Mouse (Mus musculus): ENCODE measurements around the gene Slc17a1. TPM values are rescaled to one million over a fixed set of nuclear protein-coding genes. Genes with fewer than 3 reads are reported as not detected.
A peak's percentile ranks its signal among the peaks of the same experiment; 100 is the strongest.

The Slc17a1 gene
- polyA plus RNA-seq, 1 experiment from 2014 or later, result not detected

DNA sequence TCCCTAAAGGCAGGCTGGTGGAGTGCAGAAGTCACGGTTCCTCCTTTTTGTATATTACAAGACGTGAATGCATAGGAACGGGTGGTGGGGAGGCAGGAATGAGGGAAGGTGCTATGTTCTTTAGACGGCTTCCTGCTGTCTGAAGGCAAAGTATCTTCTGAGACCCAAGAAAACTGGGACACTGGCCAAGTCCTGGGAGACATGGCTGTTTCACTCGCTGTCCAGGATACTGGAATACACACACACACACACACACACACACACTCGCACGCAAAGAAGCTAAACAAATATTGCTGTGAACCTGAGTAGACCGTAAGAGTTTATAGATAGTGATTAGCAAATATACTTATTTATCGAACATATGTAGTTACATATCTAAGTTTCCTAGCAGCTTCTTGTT, 2.8 kb upstream of the Slc17a1 start:
- Histone ChIP-seq H3K4me2 (no peak overlapping the region), H3K9ac (no peak overlapping the region), H3K36me3 (no peaks in the 10 kb centered on the region), H3K4me3 (no peak overlapping the region), H3K27ac (replicated peaks) (no peak overlapping the region), H3K27me3 (replicated peaks) (peaks cover 7% of the 10 kb centered on the region), H3K4me1 (peaks cover 12% of the 10 kb centered on the region; the same call in 1 of the 2 replicates), H3K9me3 (no peaks in the 10 kb centered on the region)
- no peak for ATAC-seq (ENCODE audit: extremely low read depth, insufficient number of reproducible peaks, low FRiP score, low TSS enrichment)
- 58% methylated on average over 9 of the region's 9 CpGs for WGBS

DNA sequence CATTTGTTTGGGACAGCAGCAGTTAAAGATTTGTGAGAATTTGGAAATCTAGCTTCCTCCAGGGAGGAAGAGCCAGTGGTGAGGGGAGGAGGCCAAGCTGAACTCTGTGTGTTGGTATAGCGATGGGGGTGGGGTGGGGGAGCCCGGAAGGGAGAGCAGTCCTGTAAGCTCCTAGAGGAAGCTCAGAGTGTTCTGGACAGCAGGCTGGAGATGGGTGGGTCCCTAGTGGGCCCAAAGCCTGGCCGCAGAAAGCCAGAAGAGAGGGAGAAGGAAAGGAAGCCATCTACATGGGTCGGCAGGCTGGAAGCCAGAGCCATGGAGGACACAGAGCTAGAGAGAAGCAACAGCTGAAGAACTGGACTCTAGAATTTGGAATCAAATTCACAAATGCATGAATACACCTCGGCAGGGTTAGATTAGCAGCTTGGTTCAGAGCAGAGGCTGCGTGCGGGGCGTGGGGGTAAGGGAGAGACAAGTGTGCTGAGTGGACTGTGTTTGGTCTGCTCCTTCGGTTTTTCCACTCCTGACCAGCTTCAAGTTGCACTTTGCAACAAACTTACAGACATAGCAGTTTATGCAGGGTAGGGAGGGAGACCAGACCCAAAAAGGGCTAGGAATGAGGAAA, 1.4 kb upstream of the Slc17a1 start:
- Histone ChIP-seq H3K9ac (no peak overlapping the region), H3K27me3 (replicated peaks) (peaks cover 3% of the 10 kb centered on the region; the same call in 1 of the 2 replicates), H3K4me3 (no peak overlapping the region), H3K36me3 (no peaks in the 10 kb centered on the region), H3K9me3 (no peaks in the 10 kb centered on the region), H3K4me1 (peaks cover 12% of the 10 kb centered on the region; the same call in 1 of the 2 replicates), H3K27ac (replicated peaks) (0 out of 2 replicates have a peak overlapping the region, but pooled peaks have one; percentile 2), H3K4me2 (no peak overlapping the region)
- no peak for ATAC-seq (ENCODE audit: extremely low read depth, insufficient number of reproducible peaks, low FRiP score, low TSS enrichment)
- 54% methylated on average over 9 of the region's 9 CpGs for WGBS

DNA sequence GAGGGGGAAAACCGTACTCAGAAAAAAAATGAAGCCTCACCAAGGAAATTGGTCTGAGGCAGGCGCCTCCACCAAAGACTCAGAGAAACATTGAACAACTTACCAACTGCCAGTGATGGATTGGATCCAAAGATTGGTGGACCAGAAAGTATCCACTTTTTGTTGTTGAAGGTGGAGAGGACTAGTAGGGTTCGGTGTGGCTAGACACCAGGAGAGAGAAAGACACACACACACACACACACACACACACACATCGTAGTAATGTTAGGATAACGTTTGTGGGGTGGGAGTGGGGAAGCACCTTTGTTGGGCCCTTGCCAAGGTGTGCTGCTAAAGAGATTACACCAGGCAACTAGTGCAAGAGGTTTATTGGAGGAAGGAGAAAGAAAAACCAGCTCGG, 550 bp upstream of the Slc17a1 start:
- ATAC-seq (ENCODE audit: extremely low read depth, insufficient number of reproducible peaks, low FRiP score, low TSS enrichment), result no peak

DNA sequence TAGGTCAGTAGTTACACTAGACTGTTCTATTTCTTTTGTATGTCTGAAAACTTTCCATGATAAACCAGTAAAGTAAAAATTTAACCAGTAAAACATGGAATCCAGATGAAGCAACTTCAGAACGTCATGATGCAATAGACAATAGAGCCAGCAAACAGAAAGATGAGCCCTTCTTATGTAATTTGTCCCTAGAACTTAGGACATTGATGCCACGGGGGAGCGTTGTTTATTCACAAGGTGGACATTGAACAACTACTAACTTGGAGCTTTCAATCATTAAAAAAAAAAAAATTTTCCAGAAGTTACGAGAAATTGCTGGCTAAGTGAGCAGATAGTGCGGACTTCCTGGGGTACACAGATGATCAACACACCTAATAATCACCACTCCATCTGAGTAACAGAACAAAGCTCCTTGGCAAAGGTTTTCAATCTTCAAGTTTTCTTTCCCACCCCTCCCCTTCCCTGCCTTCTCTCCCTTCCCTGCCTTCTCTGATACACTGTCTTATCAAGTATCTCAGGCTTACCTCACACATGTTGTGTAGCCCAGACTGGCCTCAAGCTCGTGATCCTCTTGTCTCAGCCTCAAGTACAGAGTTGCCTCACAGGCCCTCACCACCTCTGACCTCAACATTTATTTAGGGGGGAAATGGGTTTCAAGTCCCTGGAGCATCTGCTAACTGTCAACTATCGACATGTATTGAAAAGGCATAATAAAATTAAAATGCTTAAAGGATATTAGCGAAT, 1.4 kb downstream of the Slc17a1 start:
- Histone ChIP-seq H3K4me1 (peaks cover 12% of the 10 kb centered on the region; the same call in 1 of the 2 replicates), H3K9ac (no peak overlapping the region), H3K27me3 (replicated peaks) (peaks cover 3% of the 10 kb centered on the region; the same call in 1 of the 2 replicates), H3K27ac (replicated peaks) (no peak overlapping the region), H3K4me3 (no peak overlapping the region), H3K9me3 (no peaks in the 10 kb centered on the region), H3K36me3 (no peaks in the 10 kb centered on the region), H3K4me2 (no peak overlapping the region)
- ATAC-seq (ENCODE audit: extremely low read depth, insufficient number of reproducible peaks, low FRiP score, low TSS enrichment), result no peak
- 75% methylated on average over 8 of the region's 8 CpGs for WGBS

More for the DNA sequence above, 550 bp upstream of the Slc17a1 start:
- Histone ChIP-seq H3K36me3 (no peaks in the 10 kb centered on the region), H3K27ac (replicated peaks) (no peak overlapping the region), H3K4me1 (peaks cover 12% of the 10 kb centered on the region; the same call in 1 of the 2 replicates), H3K9ac (no peak overlapping the region), H3K9me3 (no peaks in the 10 kb centered on the region), H3K27me3 (replicated peaks) (peaks cover 3% of the 10 kb centered on the region; the same call in 1 of the 2 replicates), H3K4me3 (no peak overlapping the region), H3K4me2 (no peak overlapping the region)
- 74% methylated on average over 6 of the region's 6 CpGs for WGBS

DNA sequence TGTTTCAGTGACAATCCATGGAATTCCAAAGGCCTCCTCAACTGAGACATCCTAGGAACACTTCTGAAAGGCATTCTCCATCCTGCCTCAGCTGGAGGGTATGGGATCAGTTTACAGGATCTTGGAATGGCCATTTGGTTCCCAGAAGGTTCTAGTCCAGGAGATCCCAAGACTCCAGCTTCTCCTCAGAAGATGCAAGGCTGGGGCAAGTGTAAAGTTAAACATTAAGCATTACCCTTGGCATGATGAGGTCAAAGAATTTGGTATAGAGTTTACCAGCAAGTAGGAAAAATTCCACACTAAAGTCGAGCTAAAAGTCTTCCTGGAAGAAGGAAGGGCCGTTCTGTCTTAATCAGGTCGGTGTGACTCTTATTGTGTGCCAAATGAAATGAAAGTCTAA, 2.4 kb downstream of the Slc17a1 start:
- peaks cover 9% of the 10 kb centered on the region; the same call in 1 of the 2 replicates for H3K4me1 ChIP-seq
- H3K4me2 ChIP-seq, result no peak overlapping the region
- no peaks in the 10 kb centered on the region for H3K9me3 ChIP-seq
- no peak overlapping the region for H3K9ac ChIP-seq
- no peak overlapping the region for H3K4me3 ChIP-seq
- peaks cover 3% of the 10 kb centered on the region; the same call in 1 of the 2 replicates for H3K27me3 ChIP-seq (replicated peaks)
- no peak overlapping the region for H3K27ac ChIP-seq (replicated peaks)
- ATAC-seq (ENCODE audit: extremely low read depth, insufficient number of reproducible peaks, low FRiP score, low TSS enrichment), result no peak
- 64% methylated on average over 3 of the region's 3 CpGs for WGBS
- H3K36me3 ChIP-seq, result no peaks in the 10 kb centered on the region

DNA sequence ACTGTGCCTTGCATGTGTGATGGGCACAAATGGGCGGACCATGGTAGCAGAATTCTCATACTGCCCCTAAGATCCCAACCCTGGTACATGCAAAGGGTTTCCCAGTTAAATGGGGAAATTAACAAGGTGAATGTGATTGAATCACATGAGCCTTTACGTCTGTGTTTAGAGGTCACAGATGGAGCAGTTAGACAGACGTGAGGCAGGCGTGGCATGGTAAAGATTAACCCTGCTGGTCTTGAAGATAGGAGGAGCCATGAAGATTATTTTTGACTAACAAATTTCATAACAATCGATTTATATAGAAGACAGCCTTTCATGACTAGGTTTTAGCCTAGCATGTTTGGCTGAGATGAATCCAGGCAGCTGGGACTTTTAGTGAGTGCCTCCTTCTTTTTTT, 5.6 kb downstream of the Slc17a1 start:
- 66% methylated on average over 5 of the region's 5 CpGs for WGBS
- H3K27ac ChIP-seq (replicated peaks), result no peak overlapping the region
- no peak overlapping the region for H3K4me3 ChIP-seq
- H3K36me3 ChIP-seq, result no peaks in the 10 kb centered on the region
- no peak overlapping the region for H3K4me2 ChIP-seq
- no peaks in the 10 kb centered on the region for H3K9me3 ChIP-seq
- ATAC-seq (ENCODE audit: extremely low read depth, insufficient number of reproducible peaks, low FRiP score, low TSS enrichment), result no peak
- no peaks in the 10 kb centered on the region for H3K4me1 ChIP-seq
- 0 out of 2 replicates have a peak, but pooled peaks cover 5% of the 10 kb centered on the region for H3K27me3 ChIP-seq (replicated peaks)
- no peak overlapping the region for H3K9ac ChIP-seq

DNA sequence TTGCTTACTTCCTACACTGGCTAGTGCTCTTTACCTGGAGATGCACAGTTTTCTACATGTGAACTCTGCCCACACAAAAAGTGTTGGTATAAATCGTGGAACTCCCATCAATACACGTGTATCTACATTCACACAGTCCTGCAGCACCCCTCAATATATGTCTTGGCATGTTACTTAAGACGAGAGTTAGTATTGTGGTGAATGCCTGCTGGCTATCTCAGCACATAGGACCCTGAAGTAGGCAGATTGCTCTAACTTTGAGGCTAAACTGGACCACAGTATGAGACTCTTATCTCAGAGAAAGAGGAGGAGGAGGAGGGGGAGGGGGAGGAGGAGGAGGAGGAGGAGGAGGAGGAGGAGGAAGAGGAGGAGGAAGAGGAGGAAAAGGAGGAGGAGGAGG, 11.6 kb downstream of the Slc17a1 start:
- 69% methylated on average over 3 of the region's 3 CpGs for WGBS
- no peak overlapping the region for H3K4me3 ChIP-seq
- H3K9ac ChIP-seq, result no peak overlapping the region
- H3K4me1 ChIP-seq, result no peaks in the 10 kb centered on the region
- ATAC-seq (ENCODE audit: extremely low read depth, insufficient number of reproducible peaks, low FRiP score, low TSS enrichment), result no peak
- peaks cover 14% of the 10 kb centered on the region; the same call in 1 of the 2 replicates for H3K27me3 ChIP-seq (replicated peaks)
- no peaks in the 10 kb centered on the region for H3K36me3 ChIP-seq
- no peak overlapping the region for H3K4me2 ChIP-seq
- H3K9me3 ChIP-seq, result no peaks in the 10 kb centered on the region
- no peak overlapping the region for H3K27ac ChIP-seq (replicated peaks)

DNA sequence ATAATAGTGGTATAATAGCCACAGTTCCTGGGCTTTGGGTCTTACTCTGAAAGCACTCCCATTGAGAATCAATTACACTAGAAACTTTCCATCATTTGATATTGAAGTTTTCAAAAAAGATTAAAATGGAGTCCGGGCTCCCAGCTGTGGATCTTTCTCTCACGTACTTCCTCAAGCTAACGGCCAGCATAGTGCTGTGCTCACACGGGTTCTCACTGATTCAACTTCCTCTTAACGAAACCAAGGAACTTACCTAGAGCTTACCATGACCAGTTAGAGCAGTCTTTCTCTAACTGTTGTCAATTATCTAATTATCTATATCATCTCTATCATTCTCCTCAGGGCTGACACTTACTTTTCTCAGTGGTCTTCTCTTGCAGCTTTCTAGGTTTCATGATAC, 12.1 kb downstream of the Slc17a1 start:
- Histone ChIP-seq H3K9ac (no peak overlapping the region), H3K4me1 (no peaks in the 10 kb centered on the region), H3K27ac (replicated peaks) (no peak overlapping the region), H3K36me3 (no peaks in the 10 kb centered on the region), H3K9me3 (no peaks in the 10 kb centered on the region), H3K4me3 (no peak overlapping the region), H3K4me2 (no peak overlapping the region), H3K27me3 (replicated peaks) (peaks cover 14% of the 10 kb centered on the region; the same call in 1 of the 2 replicates)
- ATAC-seq (ENCODE audit: extremely low read depth, insufficient number of reproducible peaks, low FRiP score, low TSS enrichment), result no peak
- WGBS, result 73% methylated on average over 5 of the region's 5 CpGs

DNA sequence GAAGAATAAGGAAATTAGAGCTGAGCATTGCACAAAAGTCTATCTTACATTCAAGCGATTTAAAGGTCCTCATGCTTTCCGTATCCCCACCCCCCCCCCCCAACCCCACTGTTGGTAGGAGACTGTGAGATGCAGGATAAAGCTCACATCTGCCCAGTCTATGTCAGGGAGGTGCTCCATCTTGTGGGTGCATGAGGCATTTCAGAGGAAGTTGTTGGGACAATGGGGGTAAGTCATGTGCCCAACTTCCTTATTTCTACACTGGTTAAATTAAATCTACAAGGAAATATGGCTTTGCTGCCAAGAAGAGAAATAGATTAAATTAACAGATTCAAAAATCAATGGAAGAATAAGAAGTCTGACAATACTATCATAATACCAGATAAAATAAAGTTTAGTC, 18.0 kb downstream of the Slc17a1 start:
- H3K9me3 ChIP-seq, result no peaks in the 10 kb centered on the region
- H3K4me1 ChIP-seq, result no peaks in the 10 kb centered on the region
- 34% methylated on average over 2 of the region's 2 CpGs for WGBS
- no peaks in the 10 kb centered on the region for H3K36me3 ChIP-seq
- no peaks in the 10 kb centered on the region for H3K27me3 ChIP-seq (replicated peaks)
- no peak overlapping the region for H3K4me3 ChIP-seq
- H3K27ac ChIP-seq (replicated peaks), result no peak overlapping the region
- no peak overlapping the region for H3K4me2 ChIP-seq
- H3K9ac ChIP-seq, result no peak overlapping the region
- no peak for ATAC-seq (ENCODE audit: extremely low read depth, insufficient number of reproducible peaks, low FRiP score, low TSS enrichment)

DNA sequence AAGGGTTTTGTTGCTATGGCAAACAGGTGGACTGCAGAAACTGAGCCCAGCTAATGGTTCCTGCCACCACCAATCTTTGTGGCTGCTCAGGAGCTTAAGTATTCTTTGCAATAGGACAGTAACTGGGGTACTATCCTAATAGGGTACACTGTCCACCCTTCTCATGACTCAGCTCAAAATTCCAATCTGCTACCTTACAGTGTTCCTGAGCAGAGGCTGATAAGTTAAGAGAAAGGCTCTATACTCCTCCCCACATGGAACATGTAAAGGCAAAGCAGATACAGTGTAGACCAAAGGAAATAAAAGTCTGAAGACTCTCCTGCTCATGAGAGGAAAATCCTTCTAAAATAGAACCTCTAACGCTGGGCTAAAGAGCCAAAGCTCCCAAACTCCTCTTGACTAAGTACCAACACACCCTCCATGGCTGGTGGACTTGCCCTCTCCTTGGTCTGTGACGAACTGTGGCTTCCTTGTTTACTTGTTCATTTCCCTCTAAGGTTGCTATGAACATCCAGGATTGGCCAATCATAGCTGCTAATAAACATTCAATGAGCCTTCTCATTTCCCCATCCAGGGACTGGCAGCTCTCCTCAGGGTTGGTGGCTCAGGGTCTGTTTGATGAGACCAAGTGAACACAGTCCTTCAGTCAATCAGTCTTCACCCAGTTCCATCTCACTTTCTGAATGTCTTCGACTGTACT, 19.6 kb downstream of the Slc17a1 start:
- WGBS, result 72% methylated on average over 3 of the region's 3 CpGs

DNA sequence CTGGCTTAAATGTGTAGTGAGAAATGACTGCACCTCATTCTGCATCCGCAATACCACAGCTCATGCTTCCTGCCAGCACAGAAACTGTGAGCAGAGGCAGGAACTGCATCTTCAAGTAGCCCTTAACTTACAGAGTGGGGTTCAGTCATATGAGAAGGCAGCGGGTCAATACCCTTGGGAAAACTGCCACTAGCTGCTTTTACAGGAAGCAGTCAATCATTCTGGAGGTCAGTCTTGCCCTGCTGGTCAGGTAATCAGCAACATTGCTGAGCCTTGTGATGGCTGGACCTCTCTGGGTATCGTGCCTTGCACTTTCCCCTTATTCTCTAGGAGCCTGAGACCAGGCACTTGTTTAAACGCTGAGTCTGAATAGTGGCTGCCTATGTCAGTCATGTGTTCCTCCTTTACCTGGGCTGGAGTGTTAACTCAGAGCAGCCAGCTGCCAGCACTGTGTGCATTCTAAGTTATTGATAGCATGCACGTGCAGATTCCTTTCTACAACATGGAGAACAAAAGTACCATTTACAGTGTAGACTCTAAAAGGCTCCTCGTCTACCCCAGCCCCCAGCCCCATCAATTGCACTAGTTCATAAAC, 21.6 kb downstream of the Slc17a1 start:
- H3K9me3 ChIP-seq, result no peaks in the 10 kb centered on the region
- peaks cover 4% of the 10 kb centered on the region; the same call in 1 of the 2 replicates for H3K4me1 ChIP-seq
- no peaks in the 10 kb centered on the region for H3K36me3 ChIP-seq
- no peak overlapping the region for H3K4me2 ChIP-seq
- H3K27ac ChIP-seq (replicated peaks), result no peak overlapping the region
- H3K27me3 ChIP-seq (replicated peaks), result no peaks in the 10 kb centered on the region
- 56% methylated on average over 6 of the region's 6 CpGs for WGBS
- no peak overlapping the region for H3K4me3 ChIP-seq
- ATAC-seq (ENCODE audit: extremely low read depth, insufficient number of reproducible peaks, low FRiP score, low TSS enrichment), result no peak
- H3K9ac ChIP-seq, result no peak overlapping the region

More for the DNA sequence above, 19.6 kb downstream of the Slc17a1 start:
- no peak overlapping the region for H3K9ac ChIP-seq
- no peak overlapping the region for H3K4me2 ChIP-seq
- H3K4me3 ChIP-seq, result no peak overlapping the region
- H3K27me3 ChIP-seq (replicated peaks), result no peaks in the 10 kb centered on the region
- H3K4me1 ChIP-seq, result no peaks in the 10 kb centered on the region
- H3K9me3 ChIP-seq, result no peaks in the 10 kb centered on the region
- H3K36me3 ChIP-seq, result no peaks in the 10 kb centered on the region
- ATAC-seq (ENCODE audit: extremely low read depth, insufficient number of reproducible peaks, low FRiP score, low TSS enrichment), result no peak
- no peak overlapping the region for H3K27ac ChIP-seq (replicated peaks)

Data from heart, embryonic 13.5 days (tissue).